Mouse (Mus musculus) kidney, postnatal 0 days (tissue): ENCODE measurements around the gene Olfr497. TPM values are rescaled to one million over a fixed set of nuclear protein-coding genes. Genes with fewer than 3 reads are reported as not detected.

Experiments
- ATAC-seq: fragments of 200-750 bp; cut with Nextera tagmentation; replicated peaks from 2 replicates; pipeline ENCODE4 v1.8.0; 2017; ENCODE audit warnings: low read depth, moderate number of reproducible peaks, moderate TSS enrichment, moderate library complexity; ENCODE audit not compliant: low FRiP score
- DNase-seq: peaks from one replicate; pipeline ENCODE4 v3.0.0-alpha.2; 2016; ENCODE audit warnings: low spot score
- H3K27ac ChIP-seq: fragments of 300-500 bp; sonication (generic); 2 replicates; pipeline ENCODE4 v1.5.1; 2014; ENCODE audit warnings: mild to moderate bottlenecking
- H3K27me3 ChIP-seq: fragments of 300-500 bp; sonication (generic); 2 replicates; pipeline ENCODE4 v1.6.1; 2014; ENCODE audit warnings: low read length, mixed read lengths; ENCODE audit not compliant: insufficient read depth
- H3K36me3 ChIP-seq: fragments of 300-500 bp; sonication (generic); 2 replicates; pipeline ENCODE4 v1.6.1; 2014; ENCODE audit warnings: low read length, mixed read lengths; ENCODE audit not compliant: insufficient read depth
- H3K4me1 ChIP-seq: fragments of 300-500 bp; sonication (generic); replicated peaks from 2 replicates; pipeline ENCODE4 v1.6.1; 2014; ENCODE audit warnings: antibody characterized with exemption, low read length, mixed read lengths; ENCODE audit not compliant: insufficient read depth
- H3K4me2 ChIP-seq: fragments of 300-500 bp; sonication (generic); 2 replicates; pipeline ENCODE4 v1.6.1; 2014; ENCODE audit warnings: mild to moderate bottlenecking, low read length, moderate library complexity, mixed read lengths
- H3K4me3 ChIP-seq: fragments of 300-500 bp; sonication (generic); replicated peaks from 2 replicates; pipeline ENCODE4 v1.5.1; 2014; ENCODE audit warnings: low read depth, low read length
- H3K9ac ChIP-seq: fragments of 300-500 bp; sonication (generic); 2 replicates; pipeline ENCODE4 v1.6.1; 2014; ENCODE audit warnings: low read depth, low read length
- H3K9me3 ChIP-seq: fragments of 300-500 bp; sonication (generic); replicated peaks from 2 replicates; pipeline ENCODE4 v1.6.1; 2016; ENCODE audit warnings: low read length, inconsistent platforms, mixed read lengths
- CTCF ChIP-seq: IDR thresholded peaks from 2 replicates; pipeline ENCODE4 v1.5.1; 2016; ENCODE audit warnings: antibody characterized with exemption, low read depth, mild to moderate bottlenecking, moderate library complexity
- WGBS: fragments of 180-500 bp; shearing (Covaris S2); extraction: QIAGEN DNeasy Blood & Tissue Kit; methylation state at CpG from one replicate; pipeline ENCODE4 v1.1.7; 2014; 5-methylcytosine and 5-hydroxymethylcytosine counted together
- polyA plus RNA-seq: library from polyadenylated mRNA; unstranded; fragments of >200 nt; fragmentation: Nextera tagmentation; extraction: Ambion mirVana; gene quantifications from 2 replicates; pipeline ENCODE4 v1.2.1, GENCODE M21; 2015

The Olfr497 gene
- not detected in 2 replicates for polyA plus RNA-seq

DNA sequence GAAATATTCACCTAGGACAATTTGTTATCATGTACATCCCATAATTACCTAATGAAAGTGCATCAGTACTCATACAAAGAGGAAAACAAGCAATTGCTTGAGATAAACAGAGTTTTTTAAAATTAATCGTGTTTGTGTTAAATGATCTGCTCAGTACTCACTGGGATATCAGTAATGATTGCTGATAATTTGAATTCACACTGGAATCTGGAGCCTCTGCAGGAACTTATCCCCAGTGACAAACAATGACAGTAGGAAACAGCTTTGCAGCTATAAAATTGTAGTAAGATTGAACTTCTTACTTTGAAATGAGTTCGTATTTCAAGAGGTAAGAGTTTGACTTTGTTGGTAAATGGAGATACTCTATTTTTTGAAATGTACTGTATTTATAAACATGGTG lies at the start of gene Olfr497:
Olfr497 (plus strand) TSS at position 301 of the 400 bp plus-strand sequence.
- 72% methylated on average over 2 of the region's 2 CpGs for WGBS

DNA sequence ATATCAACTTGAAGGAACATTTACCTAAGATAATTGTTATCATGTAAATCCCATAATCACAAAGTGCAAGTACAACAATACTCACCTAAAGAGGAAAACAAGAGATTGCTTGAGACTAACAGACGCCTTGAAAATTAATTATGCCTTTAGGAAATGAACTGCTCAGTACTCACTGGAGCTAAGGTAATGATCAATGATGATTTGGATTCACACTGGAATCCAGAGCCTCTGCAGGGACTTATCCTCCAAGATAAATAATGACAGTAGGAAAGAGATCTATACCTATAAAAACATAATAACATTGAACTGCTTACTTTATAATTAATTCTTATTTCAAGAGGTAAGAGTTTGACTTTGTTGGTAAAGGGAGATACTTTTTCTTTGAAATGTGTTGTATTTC lies 27.4 kb upstream of the Olfr497 start, which contains the start of gene Olfr495:
Olfr495 (plus strand) TSS at position 301 of the 400 bp plus-strand sequence.
- Histone ChIP-seq H3K4me3 (no peak within 1 kb of the TSS), H3K27ac (no peak within 1 kb of the TSS), H3K9me3 (no peaks in the 10 kb centered on the region), H3K27me3 (no peaks in the 10 kb centered on the region), H3K4me2 (no peak within 1 kb of the TSS), H3K36me3 (no peaks in the 10 kb centered on the region), H3K4me1 (no peaks in the 10 kb centered on the region), H3K9ac (no peak within 1 kb of the TSS)
- TF ChIP-seq CTCF: no peak
- no peak for DNase-seq
- no peak for ATAC-seq
- WGBS: 69% methylated on average over 1 of the region's 1 CpGs

More for the DNA sequence above, at the start of gene Olfr497:
- ATAC-seq (no peak), DNase-seq (no peak)
- Histone ChIP-seq H3K4me3 (no peak within 1 kb of the TSS), H3K9me3 (no peaks in the 10 kb centered on the region), H3K4me1 (no peaks in the 10 kb centered on the region), H3K27me3 (no peaks in the 10 kb centered on the region), H3K4me2 (no peak within 1 kb of the TSS), H3K27ac (no peak within 1 kb of the TSS), H3K9ac (no peak within 1 kb of the TSS), H3K36me3 (no peaks in the 10 kb centered on the region)
- TF ChIP-seq CTCF: no peak

DNA sequence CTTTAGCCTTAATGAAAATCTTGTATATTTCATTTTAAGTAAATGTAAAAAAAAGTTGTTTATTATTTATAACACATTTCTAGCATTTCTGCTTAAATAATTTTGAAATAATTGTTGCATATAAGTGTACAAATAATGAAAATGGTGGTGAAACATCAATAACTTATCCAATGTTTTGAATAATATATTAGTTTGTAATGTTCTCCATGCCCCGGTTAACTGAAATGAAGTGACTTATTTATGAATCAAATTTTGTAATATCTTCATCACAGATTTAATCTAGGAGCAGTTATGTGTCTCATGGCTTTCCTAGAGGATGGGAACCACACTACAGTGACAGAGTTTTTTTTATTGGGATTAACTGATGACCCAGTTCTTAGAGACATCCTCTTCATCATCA lies 44.8 kb downstream of the Olfr497 start, which contains the start of gene Olfr498:
Olfr498 (plus strand) TSS at position 301 of the 400 bp plus-strand sequence.
- H3K9ac ChIP-seq: no peak within 1 kb of the TSS
- no peak within 1 kb of the TSS for H3K27ac ChIP-seq
- no peaks in the 10 kb centered on the region for H3K9me3 ChIP-seq
- H3K36me3 ChIP-seq: no peaks in the 10 kb centered on the region
- H3K4me3 ChIP-seq: no peak within 1 kb of the TSS
- no peak within 1 kb of the TSS for H3K4me2 ChIP-seq
- ATAC-seq (no peak), DNase-seq (no peak)
- H3K27me3 ChIP-seq: no peaks in the 10 kb centered on the region
- no peaks in the 10 kb centered on the region for H3K4me1 ChIP-seq
- TF ChIP-seq CTCF: no peak
- WGBS: 92% methylated on average over 1 of the region's 1 CpGs

Other genes with a start within 250 kb of the Olfr497 start
- gene Olfr486, start 247.7 kb upstream of the Olfr497 start, polyA plus RNA-seq: not detected in 2 replicates
- gene Olfr487, start 205.8 kb upstream of the Olfr497 start, polyA plus RNA-seq: not detected in 2 replicates
- not detected in 2 replicates for gene Olfr488, start 162.1 kb upstream of the Olfr497 start, polyA plus RNA-seq
- gene Olfr490, start 131.5 kb upstream of the Olfr497 start, polyA plus RNA-seq: not detected in 2 replicates
- gene Olfr491, start 107.0 kb upstream of the Olfr497 start, polyA plus RNA-seq: not detected in 2 replicates
- not detected in 2 replicates for gene Olfr492, start 96.7 kb upstream of the Olfr497 start, polyA plus RNA-seq
- gene Olfr493, start 73.4 kb upstream of the Olfr497 start, polyA plus RNA-seq: not detected in 2 replicates
- gene Olfr494, start 55.1 kb upstream of the Olfr497 start, polyA plus RNA-seq: not detected in 2 replicates
- not detected in 2 replicates for gene Olfr495, start 27.3 kb upstream of the Olfr497 start, polyA plus RNA-seq
- not detected in 2 replicates for gene Olfr498, start 44.9 kb downstream of the Olfr497 start, polyA plus RNA-seq
- gene Olfr502, start 104.6 kb downstream of the Olfr497 start, polyA plus RNA-seq: not detected in 2 replicates
- gene Olfr503, start 124.1 kb downstream of the Olfr497 start, polyA plus RNA-seq: not detected in 2 replicates
- not detected in 2 replicates for gene Olfr504, start 145.4 kb downstream of the Olfr497 start, polyA plus RNA-seq
- not detected in 2 replicates for gene Olfr506, start 190.4 kb downstream of the Olfr497 start, polyA plus RNA-seq
- not detected in 2 replicates for gene Olfr507, start 201.4 kb downstream of the Olfr497 start, polyA plus RNA-seq
- not detected in 2 replicates for gene Olfr508, start 209.6 kb downstream of the Olfr497 start, polyA plus RNA-seq
- not detected in 2 replicates for gene Olfr509, start 231.5 kb downstream of the Olfr497 start, polyA plus RNA-seq
- not detected in 2 replicates for gene Olfr510, start 246.0 kb downstream of the Olfr497 start, polyA plus RNA-seq